Mouse (Mus musculus): ENCODE results near the gene Rmnd5a.
"Not testable (repeated sequence)": the region's sequence is repeated elsewhere in the genome, so short reads cannot be mapped to it uniquely, and the experiment has no call there.

Rmnd5a gene

DNA sequence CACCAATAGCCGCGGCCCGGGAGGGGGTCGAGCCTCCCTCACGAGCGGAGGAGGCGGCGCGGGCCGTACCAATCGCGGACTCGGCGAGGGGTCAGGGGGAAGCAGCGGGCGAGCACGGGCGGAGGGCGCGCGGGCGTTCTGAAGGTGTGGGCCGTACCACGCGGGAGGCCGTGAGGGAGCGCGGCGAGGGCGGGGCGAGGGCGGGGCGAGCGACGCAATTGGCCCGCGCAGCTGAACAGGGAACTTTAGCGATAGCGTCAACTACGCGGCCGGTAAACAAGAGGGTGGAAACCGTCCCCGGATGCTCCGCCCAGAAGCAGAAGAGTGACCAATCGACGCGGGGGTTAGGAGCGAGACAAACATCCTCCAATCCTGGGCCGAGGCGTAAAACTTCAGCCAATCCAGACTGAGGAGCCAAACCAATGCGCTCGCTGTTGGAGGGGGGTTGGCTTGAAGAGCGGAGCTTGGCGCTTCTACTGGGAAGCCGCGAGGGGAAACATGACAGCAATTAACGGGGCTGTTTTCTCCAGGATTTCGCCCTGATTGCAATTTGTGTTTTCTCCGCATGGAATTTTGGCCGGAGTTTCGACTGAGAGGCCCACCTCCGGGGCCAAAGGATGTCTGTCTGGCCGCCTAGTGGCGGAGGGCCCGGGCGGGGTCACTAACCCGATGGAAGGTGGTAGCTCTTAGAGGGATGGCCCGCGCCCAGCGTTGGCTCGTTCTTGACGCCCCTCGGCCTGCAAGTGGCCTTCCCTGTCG lies at the start of gene Rmnd5a:
Gene Rmnd5a, minus strand, starts transcription at position 146 of the 759 bp plus-strand sequence.
- peak; percentile 100 for DNase-seq

DNA sequence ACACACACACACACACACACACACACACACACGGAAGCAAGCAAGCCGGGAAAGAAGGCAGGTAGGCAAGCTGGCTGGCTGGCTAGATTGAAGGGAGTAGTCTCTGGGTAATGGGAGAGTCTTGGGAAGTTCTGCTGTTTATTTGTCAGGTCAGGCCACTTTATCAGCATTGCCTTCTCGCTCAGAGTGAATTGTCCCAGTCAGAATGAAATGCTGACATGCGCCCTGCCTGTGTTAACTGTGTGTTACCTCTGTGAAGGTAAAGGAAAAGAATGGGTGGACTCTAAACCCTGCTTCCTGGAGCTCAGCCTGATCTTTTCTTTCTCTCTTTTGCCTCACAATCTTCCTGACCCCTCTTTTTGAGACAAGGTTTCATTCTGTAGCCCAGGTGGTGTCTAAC lies 47.5 kb upstream of the Rmnd5a start:
- no peak for DNase-seq

DNA sequence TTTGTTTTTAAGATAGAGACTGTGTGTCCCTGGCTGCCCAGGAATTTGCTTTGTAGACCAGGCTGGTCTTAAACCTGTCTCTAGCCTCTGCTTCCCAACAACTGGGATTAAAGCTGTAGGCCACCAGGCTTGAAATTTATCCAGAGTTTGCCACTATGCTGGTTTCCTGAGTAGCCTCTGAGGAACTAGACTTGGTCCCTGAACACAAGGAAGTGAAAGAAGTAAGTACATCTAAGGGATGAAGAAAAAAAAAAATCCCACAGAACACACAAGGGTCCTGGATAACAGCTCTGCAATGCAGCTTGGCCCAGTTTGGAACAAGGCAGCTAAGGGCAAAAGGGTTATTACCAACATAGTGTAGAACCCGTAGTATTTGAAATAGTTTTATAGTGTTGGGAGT lies 46.4 kb upstream of the Rmnd5a start:
- no peak for DNase-seq

DNA sequence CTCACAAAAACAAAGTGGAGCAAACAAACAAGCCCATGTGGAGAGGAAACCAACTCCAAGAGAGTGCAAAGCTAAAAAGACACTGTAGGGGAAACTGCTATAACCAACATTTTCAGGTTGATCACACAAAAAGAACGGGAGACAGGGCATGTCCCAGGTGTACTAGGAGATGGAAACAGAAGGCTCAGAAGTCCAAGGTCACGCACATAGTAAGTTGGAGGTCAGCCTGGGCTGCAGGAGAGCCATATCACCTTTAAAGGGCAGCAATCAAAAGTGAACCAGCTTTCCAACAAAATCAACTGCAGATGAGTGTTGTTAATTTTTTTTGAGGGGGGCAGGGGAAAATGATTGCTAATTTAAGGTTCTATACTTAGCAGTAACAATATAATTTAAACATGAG lies 45.8 kb upstream of the Rmnd5a start:
- no peak for DNase-seq

DNA sequence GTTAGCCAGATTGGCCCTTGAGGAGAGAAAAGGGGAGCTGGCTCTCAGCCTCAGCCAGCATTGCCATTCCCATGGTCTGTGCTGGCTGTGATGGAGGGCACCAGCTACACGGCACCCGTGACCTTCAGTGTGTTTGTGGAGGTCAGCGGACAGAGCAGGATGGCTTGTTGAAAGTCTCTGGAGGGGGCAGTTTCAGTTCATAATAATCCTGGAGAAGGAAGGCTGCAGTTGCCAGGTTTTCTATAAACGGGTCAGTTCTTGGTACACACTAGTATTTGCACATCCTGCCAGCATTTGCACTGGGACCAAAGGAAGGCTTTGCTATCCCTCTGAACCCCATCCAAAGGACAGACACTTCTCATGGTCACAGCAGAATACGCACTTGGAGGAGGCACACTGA lies 44.8 kb upstream of the Rmnd5a start:
- no peak for DNase-seq

DNA sequence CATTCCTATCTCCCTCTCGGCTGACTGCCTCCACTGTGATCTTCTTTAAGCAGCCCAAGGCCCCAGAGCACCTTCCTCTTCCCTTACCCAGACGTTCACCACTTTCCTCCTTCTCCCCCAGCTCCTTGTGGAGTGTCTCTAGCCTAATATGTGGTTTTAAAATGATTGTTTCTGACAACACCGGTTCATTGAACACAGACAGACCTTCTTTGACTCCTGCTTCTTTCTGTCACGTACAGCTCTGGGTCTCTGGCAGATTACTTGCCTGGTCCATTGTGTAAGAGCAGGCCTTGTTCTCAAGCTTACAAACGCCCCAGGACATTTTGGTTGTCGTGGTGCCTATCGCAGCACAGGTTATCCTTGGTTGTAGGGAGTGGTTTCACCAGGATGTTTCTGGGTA lies 40.7 kb upstream of the Rmnd5a start:
- no peak for DNase-seq

DNA sequence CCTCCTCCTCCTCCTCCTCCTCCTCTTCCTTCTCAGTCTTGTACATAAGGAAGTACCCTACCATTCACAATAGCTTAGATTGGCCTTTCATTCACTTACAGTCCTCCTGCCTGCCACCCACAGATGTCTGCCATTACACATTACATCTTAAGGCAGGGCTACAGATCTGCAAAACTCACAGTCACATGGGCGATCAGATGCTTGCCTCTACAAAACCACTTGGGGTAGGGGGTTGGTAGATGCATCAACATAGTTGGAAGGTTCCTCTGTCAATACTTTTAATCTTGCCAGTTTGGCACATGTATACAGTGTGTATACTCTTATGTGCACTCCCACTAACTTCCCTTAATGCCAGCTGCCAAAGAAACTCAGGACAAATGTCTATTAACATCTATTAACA lies 39.7 kb upstream of the Rmnd5a start:
- DNase-seq = no peak

DNA sequence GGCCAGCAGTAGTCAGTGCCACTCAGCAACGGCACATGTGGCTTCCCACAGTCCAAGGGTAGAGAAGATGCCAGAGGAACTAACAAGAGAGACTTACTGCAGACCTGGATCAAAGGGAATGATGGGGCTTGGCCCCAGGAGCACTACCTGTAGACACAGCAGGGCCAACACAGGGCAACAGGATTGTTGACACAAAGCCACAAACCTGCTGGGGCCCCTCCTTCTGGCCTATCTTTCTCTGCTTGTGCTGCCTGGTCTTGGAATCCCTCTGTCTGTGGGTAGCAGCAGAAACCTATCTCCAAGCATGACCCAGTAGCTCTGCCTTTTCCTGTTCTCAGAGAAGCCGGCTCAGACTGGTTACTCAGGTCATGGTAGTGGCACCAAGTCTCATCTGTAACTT lies 39.2 kb upstream of the Rmnd5a start:
- DNase-seq = not testable (repeated sequence)

DNA sequence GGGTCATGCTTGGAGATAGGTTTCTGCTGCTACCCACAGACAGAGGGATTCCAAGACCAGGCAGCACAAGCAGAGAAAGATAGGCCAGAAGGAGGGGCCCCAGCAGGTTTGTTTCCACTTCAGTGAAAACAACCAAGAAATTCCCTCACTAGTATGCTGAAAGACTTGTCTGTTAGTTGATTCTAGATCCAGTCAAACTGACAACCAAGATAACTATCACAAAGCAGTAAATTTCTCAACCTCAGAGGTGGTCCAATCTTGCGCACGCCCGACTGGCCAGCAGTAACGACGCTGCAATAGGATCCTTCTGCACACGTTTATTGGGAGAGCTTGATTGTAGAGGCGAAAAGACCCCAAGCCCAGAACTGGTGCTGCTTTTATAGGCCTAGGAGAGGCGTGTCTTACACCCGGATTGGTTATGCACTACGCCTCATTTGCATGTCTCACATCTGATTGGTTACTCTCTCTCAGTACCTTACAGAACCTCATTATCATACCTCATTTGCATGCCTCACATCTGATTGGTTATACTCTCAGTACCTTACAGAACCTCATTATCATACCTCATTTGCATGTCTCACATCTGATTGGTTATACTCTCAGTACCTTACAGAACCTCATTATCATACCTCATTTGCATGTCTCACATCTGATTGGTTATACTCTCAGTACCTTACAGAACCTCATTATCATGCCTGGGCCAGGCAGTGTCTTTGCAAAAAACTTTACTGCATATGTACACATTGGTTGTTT lies 38.6 kb upstream of the Rmnd5a start:
- not testable (repeated sequence) for DNase-seq

DNA sequence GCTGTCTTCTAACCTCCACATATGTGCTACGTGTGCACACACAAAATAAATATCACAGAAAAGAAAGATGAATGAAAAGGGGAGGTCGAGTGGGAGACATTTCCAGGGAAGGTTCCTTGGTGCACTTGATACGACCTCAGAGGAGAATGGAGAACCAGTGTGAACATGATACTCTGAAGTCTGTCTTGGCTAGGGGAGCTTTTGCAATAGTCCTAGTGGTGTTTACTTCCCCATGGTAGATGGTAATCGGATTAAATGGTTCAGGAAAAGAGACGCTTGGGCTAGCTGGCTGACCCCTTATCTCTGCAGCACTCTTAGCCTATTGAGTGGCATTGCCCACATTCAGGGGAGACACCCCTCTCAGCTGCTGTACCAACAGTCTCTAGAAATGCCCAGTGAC lies 36.3 kb upstream of the Rmnd5a start:
- DNase-seq = no peak

DNA sequence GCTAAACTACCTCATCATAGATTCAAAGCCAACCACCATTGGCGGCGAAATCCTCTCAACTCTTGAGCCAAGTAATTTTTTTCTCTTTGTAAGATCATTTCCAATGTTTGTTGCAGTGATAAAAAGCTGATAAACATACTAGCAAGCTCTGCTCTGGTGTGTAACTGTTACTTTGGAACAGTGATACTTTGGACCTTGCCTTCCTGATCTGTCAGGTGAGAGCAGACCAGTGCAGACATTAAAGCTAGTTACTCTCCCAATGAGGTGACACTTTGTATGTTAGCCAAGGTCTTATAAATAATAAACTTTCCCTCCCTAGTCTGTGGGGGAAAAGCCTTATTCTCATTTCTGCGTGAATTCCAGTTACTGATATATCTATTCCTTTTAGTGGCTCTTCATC lies 35.2 kb upstream of the Rmnd5a start:
- no peak for DNase-seq

DNA sequence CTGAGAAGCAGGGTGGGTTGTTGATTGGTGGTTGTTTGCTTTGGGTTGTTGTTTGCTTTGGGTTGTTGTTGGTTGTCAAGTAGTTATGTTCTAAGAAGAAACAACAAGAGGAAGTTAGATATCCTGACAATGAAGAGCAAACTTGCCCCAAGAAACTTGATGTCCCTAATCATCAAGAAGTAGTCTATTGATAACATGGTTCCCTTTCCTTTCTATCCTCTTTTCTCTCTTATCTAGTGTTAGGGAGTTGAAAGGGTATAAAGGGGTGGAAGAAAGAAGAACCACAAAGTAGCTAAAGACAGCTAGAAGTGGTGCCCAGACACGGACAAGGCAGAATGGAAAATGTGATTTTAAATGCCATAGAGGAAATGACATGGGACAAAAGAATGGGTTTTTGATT lies 32.3 kb upstream of the Rmnd5a start:
- no peak for DNase-seq

DNA sequence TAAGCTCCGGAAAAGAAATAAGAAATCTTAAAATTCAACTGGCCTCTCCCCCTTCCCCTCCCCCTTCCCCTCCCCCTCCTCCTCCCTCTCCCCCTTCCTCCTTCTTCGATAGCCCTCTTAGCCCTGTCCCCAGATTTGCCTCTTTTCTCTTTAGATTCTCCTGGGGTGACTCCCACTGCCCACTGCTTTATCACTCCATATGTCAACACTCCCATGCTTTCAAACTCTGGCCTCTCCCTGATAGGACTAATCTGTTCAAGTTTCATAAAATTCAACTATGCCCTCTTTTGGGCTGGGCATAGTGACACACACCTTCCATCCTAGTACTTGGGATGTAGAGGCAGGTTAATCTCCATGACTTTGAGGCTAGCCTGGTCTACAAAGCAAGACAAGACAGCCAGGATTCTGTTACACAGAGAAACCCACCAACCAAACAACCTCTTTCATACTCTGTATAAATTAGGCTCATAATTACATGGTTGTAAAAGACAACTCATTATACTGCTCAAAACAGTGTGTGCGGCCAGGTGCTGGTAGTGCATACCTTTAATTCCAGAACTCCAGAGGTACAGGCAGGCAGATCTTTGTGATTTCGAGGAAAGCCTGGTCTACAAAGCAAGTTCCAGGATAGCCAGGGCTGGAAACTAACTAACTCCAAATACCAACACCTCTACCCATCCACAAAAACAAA lies 31.5 kb upstream of the Rmnd5a start:
- DNase-seq = no peak

DNA sequence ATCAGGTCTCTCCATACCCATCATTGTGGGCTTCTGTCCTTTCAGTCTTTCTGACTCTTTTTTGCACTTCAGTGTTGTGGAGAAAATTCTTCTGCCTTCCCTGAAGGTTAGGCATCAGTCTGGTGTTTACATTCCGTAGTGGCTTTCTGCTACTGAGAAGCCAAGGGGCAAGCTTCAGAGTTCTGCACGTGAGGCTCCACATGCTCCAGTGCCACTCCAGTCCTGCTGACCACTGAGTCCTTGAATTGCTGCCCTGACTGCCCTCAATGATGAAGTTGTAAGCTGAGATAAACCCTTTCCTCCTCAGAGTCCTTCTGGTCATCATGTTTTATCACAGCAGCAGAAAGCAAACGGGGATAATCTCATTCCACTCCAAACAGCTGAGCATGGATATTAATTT lies 28.9 kb upstream of the Rmnd5a start:
- no peak for DNase-seq

DNA sequence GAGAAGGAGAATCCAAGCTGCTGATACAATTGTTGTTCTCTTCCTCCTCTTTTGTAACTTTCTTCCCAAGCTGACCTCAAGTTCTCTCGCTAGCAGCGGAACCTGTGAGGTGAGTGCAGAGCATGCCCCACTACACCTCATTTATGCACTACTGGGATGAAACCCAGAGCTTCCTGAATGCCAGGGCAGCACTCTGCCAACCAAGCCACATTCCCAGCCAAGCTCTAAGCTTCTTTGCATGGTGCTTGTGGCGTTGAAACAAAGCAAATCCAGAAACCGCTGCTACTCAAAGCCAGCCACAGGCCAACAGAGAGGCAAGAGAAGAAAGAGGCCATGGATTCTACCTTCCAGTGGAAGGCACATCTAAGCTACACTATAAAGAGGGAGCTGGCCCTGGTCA lies 27.3 kb upstream of the Rmnd5a start:
- no peak for DNase-seq

DNA sequence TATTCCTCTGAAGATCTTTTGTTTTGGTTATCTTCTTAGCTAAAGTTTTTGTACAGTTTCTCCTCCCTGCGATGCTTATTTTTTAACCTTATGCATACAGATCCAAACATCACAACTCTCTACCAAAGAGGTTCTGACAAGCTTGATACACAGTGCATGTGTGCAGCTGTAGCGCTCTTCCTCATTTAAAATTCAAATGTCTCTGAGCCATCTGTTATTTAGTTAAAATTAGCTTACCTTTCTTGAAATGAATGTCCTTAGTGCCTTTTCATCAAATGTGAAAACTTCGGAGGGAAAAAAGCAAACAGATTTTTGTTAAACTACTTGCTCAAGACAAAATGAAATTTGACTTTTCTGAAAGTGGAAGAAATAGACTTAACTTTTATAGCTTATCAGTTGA lies 24.7 kb upstream of the Rmnd5a start:
- no peak for DNase-seq

DNA sequence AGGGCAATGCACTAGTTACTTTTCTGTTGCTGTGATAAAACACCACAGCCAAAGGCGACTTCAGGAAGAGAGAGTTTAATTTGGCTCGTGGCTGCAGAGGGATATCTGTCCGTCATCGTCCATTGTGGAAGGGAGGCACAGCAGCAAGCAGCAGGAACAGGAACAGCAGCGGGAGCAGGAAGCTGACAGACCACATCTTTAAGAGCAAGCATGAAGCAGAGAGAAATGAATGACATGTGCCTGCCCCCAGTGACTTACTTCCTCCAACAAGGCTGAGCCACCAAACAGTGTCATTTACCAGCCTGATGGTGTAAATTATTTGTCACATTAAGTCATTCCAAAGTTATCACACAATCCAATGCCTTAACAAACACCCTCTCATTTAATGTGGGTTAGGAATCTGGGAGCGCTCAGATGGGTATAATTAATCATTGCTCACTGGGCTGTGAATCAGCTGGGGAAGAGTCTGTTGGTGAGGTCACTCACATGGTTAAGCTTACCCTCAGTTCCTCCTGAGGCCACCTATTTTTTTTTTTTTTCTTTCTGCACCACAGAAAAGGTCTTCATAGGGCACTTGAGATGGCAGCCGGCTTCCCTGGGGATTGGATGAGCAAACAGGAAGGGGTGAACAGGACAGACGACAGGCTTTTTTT lies 17.6 kb upstream of the Rmnd5a start:
- DNase-seq = no peak

DNA sequence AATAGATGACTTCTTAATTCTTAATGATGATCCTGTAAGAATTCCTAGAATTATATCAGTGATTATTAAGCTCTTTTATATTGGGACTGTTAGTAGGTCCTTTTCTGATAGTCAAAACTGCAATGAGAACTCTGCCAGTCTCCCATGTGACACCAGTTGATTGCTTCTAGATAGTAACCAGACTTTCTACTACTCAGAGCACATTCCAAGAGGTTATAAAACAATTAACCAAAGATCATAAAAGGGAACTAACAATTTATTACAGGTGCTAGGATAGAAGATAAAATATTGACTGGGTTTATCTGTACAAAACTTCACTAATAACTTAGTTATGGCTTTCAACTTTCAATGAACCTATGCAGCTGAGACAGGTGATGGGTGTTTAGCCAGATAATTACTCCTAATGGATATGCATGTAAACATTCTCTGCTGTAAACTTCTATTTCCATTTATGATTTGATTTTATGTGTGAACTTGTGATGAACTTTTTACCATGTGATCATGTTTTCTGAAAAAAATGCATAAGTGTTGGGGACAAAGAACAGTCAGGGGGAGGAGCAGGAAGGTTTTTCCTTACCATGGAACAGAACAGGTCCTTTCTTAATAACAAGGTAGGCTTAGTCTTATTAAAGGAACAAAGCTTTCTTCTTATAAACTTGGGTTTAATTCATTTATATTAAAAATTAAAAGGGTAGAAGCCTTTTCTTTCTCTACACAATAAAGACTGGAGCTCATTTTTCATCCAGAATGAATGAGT lies 13.7 kb upstream of the Rmnd5a start:
- DNase-seq = not testable (repeated sequence)

DNA sequence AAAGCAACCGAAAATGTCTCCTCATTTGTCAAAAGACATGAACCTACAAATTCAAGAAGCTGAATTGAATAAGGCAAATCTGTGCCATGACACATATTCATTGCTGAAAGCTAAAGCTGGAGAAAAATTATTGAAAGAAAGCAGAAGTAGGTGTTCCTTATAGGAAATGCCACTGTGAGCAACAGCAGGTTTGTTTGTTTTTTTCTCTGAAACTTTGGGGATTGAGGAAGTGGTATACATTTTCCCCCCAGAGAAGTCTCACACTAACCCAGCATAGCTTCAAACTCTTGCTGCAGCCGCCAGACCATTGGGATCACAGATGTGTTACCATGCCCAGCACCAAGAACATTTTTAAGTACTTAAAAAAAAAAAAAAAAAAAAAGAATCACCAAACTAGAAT lies 12.4 kb upstream of the Rmnd5a start:
- no peak for DNase-seq

DNA sequence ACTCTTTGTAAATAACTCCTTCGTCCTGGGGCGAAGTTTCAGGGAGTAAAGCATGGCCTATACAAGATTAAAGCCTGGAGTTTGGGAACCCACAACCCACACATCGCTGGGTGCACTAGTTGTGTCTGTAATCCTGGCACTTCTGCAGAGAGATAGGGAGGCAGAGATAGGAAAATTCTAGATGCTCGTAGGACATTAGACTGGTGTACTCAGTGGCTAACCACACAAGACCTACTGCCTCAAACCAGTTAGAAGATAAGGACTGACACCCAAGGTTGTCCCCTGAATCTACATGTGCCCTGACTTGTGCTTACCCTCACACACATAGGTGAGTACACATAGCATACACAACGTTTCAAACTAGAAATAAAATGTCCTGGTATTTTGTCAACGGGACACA lies 5.1 kb upstream of the Rmnd5a start:
- DNase-seq = no peak

DNA sequence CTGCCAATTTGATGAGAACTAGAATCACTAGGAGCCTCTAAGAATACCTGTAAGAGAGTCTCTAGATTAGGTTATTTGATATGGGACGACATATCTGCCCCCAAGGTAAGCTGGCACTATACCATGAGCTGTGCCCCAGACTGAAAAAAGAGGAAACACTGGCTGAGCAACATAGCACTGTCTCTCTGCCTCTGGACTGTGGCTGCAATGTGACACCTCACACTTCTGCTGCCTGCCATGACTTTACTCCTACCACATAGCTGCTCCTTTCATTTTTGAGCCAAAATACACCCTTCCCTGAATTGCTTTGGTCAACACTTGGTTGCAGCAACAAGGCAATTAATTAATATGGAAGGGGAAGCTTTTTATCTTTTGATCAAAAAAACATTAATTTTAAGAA lies 4.3 kb upstream of the Rmnd5a start:
- DNase-seq = no peak

DNA sequence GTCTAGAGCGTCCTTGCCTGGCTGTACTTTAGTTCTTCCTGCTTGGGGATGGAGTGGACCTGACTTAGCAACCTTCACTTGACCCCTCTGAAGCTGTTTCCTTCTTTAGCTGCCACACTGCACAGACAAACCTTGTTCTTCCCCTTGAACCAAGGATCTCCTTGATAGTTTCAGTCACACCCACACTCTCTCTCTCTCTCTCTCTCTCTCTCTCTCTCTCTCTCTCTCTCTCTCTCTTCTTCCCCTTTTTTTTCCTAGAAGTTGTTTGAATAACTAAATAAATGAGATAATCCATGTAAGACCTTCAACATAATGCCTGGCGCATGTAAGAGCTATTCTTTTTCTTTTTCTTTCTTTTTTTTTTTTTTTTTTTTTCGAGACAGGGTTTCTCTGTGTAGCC lies 1.7 kb upstream of the Rmnd5a start:
- no peak for DNase-seq

DNA sequence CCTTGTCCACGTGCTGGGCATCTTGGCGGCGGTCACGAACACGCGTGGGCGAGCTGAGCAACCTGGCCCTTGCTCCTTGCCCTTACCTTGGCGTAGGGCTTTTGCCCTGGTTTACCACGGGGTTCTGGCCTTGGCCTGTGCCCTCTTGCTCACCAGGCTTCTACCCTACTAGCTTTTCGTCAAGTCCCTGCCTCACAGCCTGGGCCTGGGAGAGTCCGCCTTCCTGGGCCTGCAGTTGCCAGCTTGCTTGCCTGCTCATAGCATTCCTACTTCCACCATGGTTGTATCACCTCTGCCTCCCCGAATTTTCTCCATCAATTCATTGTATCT lies 779 bp upstream of the Rmnd5a start:
- no peak for DNase-seq

Measured in cerebellum, adult 11-12 months (tissue).